Mouse (Mus musculus) MEL (cell line): ENCODE measurements at regions not wholly inside any gene's neighbourhood (a gene's known extent, or its start where the extent isn't known, plus 50 kb on each side); places are given as distances from the start of the nearest gene placed in this dataset.

Experiments used
- DNase-seq: peaks from one replicate; pipeline ENCODE4 v3.0.0; 2011; ENCODE audit warnings: low read depth, low spot score
- H3K27ac ChIP-seq: 2 replicates; pipeline ENCODE4 v1.5.1; 2012; ENCODE audit warnings: low read depth, mild to moderate bottlenecking, control low read depth, low read length, moderate library complexity; ENCODE audit not compliant: control insufficient read depth
- H3K27me3 ChIP-seq, 2 experiments: fragments of 150-350 bp in 1 of 2; sonication (generic) in 1 of 2; 2 replicates each; pipeline ENCODE4 v1.6.1; 2012; ENCODE audit warnings: low read length in 2 of 2, mild to moderate bottlenecking in 2 of 2, improper control_type of control experiment in 1 of 2, moderate library complexity in 1 of 2; ENCODE audit not compliant: insufficient read depth in 2 of 2, control insufficient read depth in 1 of 2
- H3K36me3 ChIP-seq, 2 experiments: 2 replicates each; pipeline ENCODE4 v1.6.1; 2012 to 2014; ENCODE audit warnings: low read length in 2 of 2, improper control_type of control experiment in 1 of 2, inconsistent platforms in 1 of 2, mild to moderate bottlenecking in 1 of 2; ENCODE audit not compliant: insufficient read depth in 2 of 2, control insufficient read depth in 1 of 2
- H3K4me1 ChIP-seq, 2 experiments: fragments of 150-350 bp in 1 of 2; sonication (generic) in 1 of 2; 2 replicates each; pipeline ENCODE4 v1.6.1; 2012; ENCODE audit warnings: low read length in 2 of 2, improper control_type of control experiment in 1 of 2, mild to moderate bottlenecking in 1 of 2; ENCODE audit not compliant: insufficient read depth in 2 of 2, control insufficient read depth in 1 of 2
- H3K4me3 ChIP-seq, 2 experiments: fragments of 150-350 bp in 1 of 2; sonication (generic) in 1 of 2; 2 replicates each; pipeline ENCODE4 v1.5.1; 2012; ENCODE audit warnings: low read depth in 2 of 2, low read length in 2 of 2, mild to moderate bottlenecking in 2 of 2, moderate library complexity in 2 of 2, control low read depth in 1 of 2, improper control_type of control experiment in 1 of 2; ENCODE audit not compliant: control insufficient read depth in 1 of 2, insufficient read depth in 1 of 2
- H3K79me2 ChIP-seq: 2 replicates; pipeline ENCODE4 v1.6.1; 2012; ENCODE audit warnings: mild to moderate bottlenecking, low read length, moderate library complexity; ENCODE audit not compliant: control insufficient read depth, poor library complexity, insufficient read depth
- H3K9ac ChIP-seq: 2 replicates; pipeline ENCODE4 v1.6.1; 2012; ENCODE audit warnings: low read depth, mild to moderate bottlenecking, control low read depth, low read length, moderate library complexity; ENCODE audit not compliant: control insufficient read depth, poor library complexity, severe bottlenecking
- H3K9me3 ChIP-seq: fragments of 150-350 bp; sonication (generic); replicated peaks from 2 replicates; pipeline ENCODE4 v1.6.1; 2012; ENCODE audit warnings: mild to moderate bottlenecking, low read length, improper control_type of control experiment, moderate library complexity; ENCODE audit not compliant: insufficient read depth
- CHD1 ChIP-seq: IDR thresholded peaks from 2 replicates; pipeline ENCODE4 v1.6.1; 2012; ENCODE audit warnings: low read depth, mild to moderate bottlenecking, inconsistent platforms, low read length, improper control_type of control experiment
- CHD2 ChIP-seq: IDR thresholded peaks from 2 replicates; pipeline ENCODE4 v1.6.1; 2011; ENCODE audit warnings: low read length, improper control_type of control experiment
- CTCF ChIP-seq, 3 experiments: IDR thresholded peaks in 2 of 3; conservative IDR thresholded peaks in 1 of 3; 2 replicates each; pipeline ENCODE4 v1.5.1; 2011 to 2012; ENCODE audit warnings: low read length in 3 of 3, low read depth in 2 of 3, mild to moderate bottlenecking in 2 of 3, improper control_type of control experiment in 1 of 3, inconsistent platforms in 1 of 3, mixed read lengths in 1 of 3, moderate library complexity in 1 of 3; ENCODE audit not compliant: control insufficient read depth in 1 of 3, insufficient read depth in 1 of 3, poor library complexity in 1 of 3, severe bottlenecking in 1 of 3
- ELF1 ChIP-seq: IDR thresholded peaks from 2 replicates; pipeline ENCODE4 v1.6.1; 2014; ENCODE audit warnings: low read depth, mild to moderate bottlenecking, inconsistent platforms, low read length, improper control_type of control experiment, moderate library complexity
- JUND ChIP-seq: IDR thresholded peaks from 2 replicates; pipeline ENCODE4 v1.6.1; 2011; ENCODE audit warnings: low read depth, mild to moderate bottlenecking, improper control_type of control experiment, low read length
- KAT2A ChIP-seq: conservative IDR thresholded peaks from 2 replicates; pipeline ENCODE4 v1.6.1; 2012; ENCODE audit warnings: low read depth, low read length, improper control_type of control experiment, inconsistent platforms
- MAX ChIP-seq: IDR thresholded peaks from 2 replicates; pipeline ENCODE4 v1.6.1; 2011; ENCODE audit warnings: low read length, improper control_type of control experiment
- MEF2A ChIP-seq: IDR thresholded peaks from 2 replicates; pipeline ENCODE4 v1.6.1; 2014; ENCODE audit warnings: low read depth, mild to moderate bottlenecking, inconsistent platforms, low read length, improper control_type of control experiment; ENCODE audit not compliant: poor library complexity, insufficient replicate concordance, severe bottlenecking; ENCODE audit errors: extremely low read depth
- NELFE ChIP-seq: IDR thresholded peaks from 2 replicates; pipeline ENCODE4 v1.6.1; 2011; ENCODE audit warnings: low read depth, low read length, improper control_type of control experiment
- POLR2AphosphoS5 ChIP-seq: IDR thresholded peaks from 2 replicates; pipeline ENCODE4 v1.6.1; 2012; ENCODE audit warnings: low read depth, borderline replicate concordance, mild to moderate bottlenecking, inconsistent platforms, low read length, moderate library complexity, mixed read lengths
- RCOR1 ChIP-seq: IDR thresholded peaks from 2 replicates; pipeline ENCODE4 v1.6.1; 2012; ENCODE audit warnings: low read depth, mild to moderate bottlenecking, inconsistent platforms, low read length, improper control_type of control experiment
- SIN3A ChIP-seq: IDR thresholded peaks from 2 replicates; pipeline ENCODE4 v1.6.1; 2012; ENCODE audit warnings: low read length, improper control_type of control experiment, inconsistent platforms
- TAL1 ChIP-seq: IDR thresholded peaks from 2 replicates; pipeline ENCODE4 v1.6.1; 2012; ENCODE audit warnings: mild to moderate bottlenecking, inconsistent platforms, low read length, moderate library complexity, mixed read lengths
- TCF12 ChIP-seq: IDR thresholded peaks from 2 replicates; pipeline ENCODE4 v1.6.1; 2014; ENCODE audit warnings: low read depth, mild to moderate bottlenecking, inconsistent platforms, low read length, improper control_type of control experiment, moderate library complexity
- UBTF ChIP-seq: IDR thresholded peaks from 2 replicates; pipeline ENCODE4 v1.6.1; 2012; ENCODE audit warnings: low read depth, mild to moderate bottlenecking, inconsistent platforms, low read length, improper control_type of control experiment, moderate library complexity, borderline replicate concordance; ENCODE audit not compliant: insufficient read depth
- USF1 ChIP-seq: IDR thresholded peaks from 2 replicates; pipeline ENCODE4 v1.6.1; 2014; ENCODE audit warnings: low read depth, mild to moderate bottlenecking, inconsistent platforms, low read length, improper control_type of control experiment, moderate library complexity
- ZC3H11A ChIP-seq: IDR thresholded peaks from 2 replicates; pipeline ENCODE4 v1.6.1; 2012; ENCODE audit warnings: low read depth, mild to moderate bottlenecking, inconsistent platforms, low read length, improper control_type of control experiment
- ZKSCAN1 ChIP-seq: IDR thresholded peaks from 2 replicates; pipeline ENCODE4 v1.6.1; 2012; ENCODE audit warnings: low read depth, mild to moderate bottlenecking, inconsistent platforms, low read length, improper control_type of control experiment, moderate library complexity

- no peaks in the 10 kb centered on the region for H3K4me1 ChIP-seq
- TF ChIP-seq CHD2 = no peak
- TF ChIP-seq MEF2A = no peak
- no peak for TF ChIP-seq POLR2AphosphoS5
- no peak for TF ChIP-seq ZKSCAN1
- no peak for TF ChIP-seq JUND
- no peak for TF ChIP-seq KAT2A
- TF ChIP-seq, all 39 proteins: peak for 0
- no peaks in the 10 kb centered on the region for H3K9me3 ChIP-seq
- H3K4me3 ChIP-seq = no peak overlapping the region
- H3K27ac ChIP-seq = no peak overlapping the region
- no peaks in the 10 kb centered on the region for H3K27me3 ChIP-seq
- no peak for DNase-seq
- H3K9ac ChIP-seq = no peak overlapping the region
- H3K36me3 ChIP-seq = no peaks in the 10 kb centered on the region
- no peaks in the 10 kb centered on the region for H3K79me2 ChIP-seq
Observed at GRCm38 (mm10) chr2:12522411-12522810, 103.1 kb upstream of the Mindy3 start.

- Histone ChIP-seq H3K27ac (no peak overlapping the region), H3K9me3 (no peaks in the 10 kb centered on the region), H3K27me3 (no peaks in the 10 kb centered on the region), H3K36me3 (no peaks in the 10 kb centered on the region), H3K4me3 (no peak overlapping the region), H3K9ac (no peak overlapping the region), H3K4me1 (no peaks in the 10 kb centered on the region), H3K79me2 (no peaks in the 10 kb centered on the region)
- no peak for TF ChIP-seq MAX
- no peak for TF ChIP-seq SIN3A
- no peak for TF ChIP-seq CHD1
- TF ChIP-seq NELFE = no peak
- no peak for TF ChIP-seq ZC3H11A
- no peak for TF ChIP-seq USF1
- TF ChIP-seq ELF1 = no peak
- no peak for TF ChIP-seq CTCF (IDR thresholded peaks at IDR 0.05 in 2 of 3, conservative IDR thresholded peaks at IDR 0.05 in 1 of 3; ENCODE audit: control insufficient read depth in 1 of 3, insufficient read depth in 1 of 3, low read depth in 2 of 3, low read length in 3 of 3, poor library complexity in 1 of 3, severe bottlenecking in 1 of 3)
- TF ChIP-seq TCF12 = no peak
- TF ChIP-seq TAL1 = no peak
- TF ChIP-seq RCOR1 = no peak
- TF ChIP-seq UBTF = no peak
- no peak for DNase-seq
Observed at GRCm38 (mm10) chr2:12521744-12522143, 102.5 kb upstream of the Mindy3 start.
